Mouse (Mus musculus): ENCODE data around the gene Cdc123. TPM values are rescaled to one million over a fixed set of nuclear protein-coding genes. Genes with fewer than 3 reads are reported as not detected.

The Cdc123 gene
- total RNA-seq, 2 experiments from 2014 or later: 135 to 153 TPM

- ATAC-seq (replicated peaks; ENCODE audit: low FRiP score, low TSS enrichment, poor library complexity, severe bottlenecking): no peak
Measured at GRCm38 (mm10) chr2:5749210-5749609, 95.8 kb downstream of the Cdc123 start.

GRCm38 (mm10) chr2:5747545-5748043 lies 97.4 kb downstream of the Cdc123 start:
- no peak for ATAC-seq (replicated peaks; ENCODE audit: low FRiP score, low TSS enrichment, poor library complexity, severe bottlenecking)

DNA sequence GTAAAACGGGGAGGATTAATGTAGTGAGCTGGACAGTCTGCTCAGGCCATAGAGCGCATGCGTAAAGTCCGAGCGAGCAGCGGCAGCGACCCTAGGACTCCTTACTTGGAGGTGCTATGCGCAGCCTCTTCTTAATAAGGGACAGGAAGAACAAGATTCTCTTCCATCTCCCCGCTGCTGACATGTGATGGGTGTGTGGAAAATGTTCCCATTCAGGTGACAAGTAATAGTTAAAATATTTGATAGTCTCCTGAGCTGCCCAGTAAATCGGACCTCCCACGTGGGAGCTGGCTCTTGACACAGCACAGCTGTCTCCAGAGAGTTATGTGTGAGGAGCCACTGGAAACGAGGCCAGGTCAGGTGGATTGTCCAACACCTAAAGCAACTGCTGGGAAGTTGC lies 98.4 kb downstream of the Cdc123 start:
- no peak for ATAC-seq (replicated peaks; ENCODE audit: low FRiP score, low TSS enrichment, poor library complexity, severe bottlenecking)

Other genes with a start within 250 kb of the Cdc123 start
- gene Camk1d, start 130.6 kb downstream of the Cdc123 start, total RNA-seq (2014; fragmentation: Nextera tagmentation): 3.9 and 9.6 TPM in 2 replicates
- 3.7 and 5.9 TPM in 2 replicates for gene Camk1d, start 130.6 kb downstream of the Cdc123 start, total RNA-seq (2017)
- gene Nudt5, start 145 bp downstream of the Cdc123 start, total RNA-seq (2014; fragmentation: Nextera tagmentation): 82.3 and 98.2 TPM in 2 replicates
- gene Nudt5, start 145 bp downstream of the Cdc123 start, total RNA-seq (2017): 78.9 and 87.9 TPM in 2 replicates
- gene Gm13199, start 17.8 kb upstream of the Cdc123 start, total RNA-seq (2014; fragmentation: Nextera tagmentation): not detected in 2 replicates
- gene Gm13199, start 17.8 kb upstream of the Cdc123 start, total RNA-seq (2017): not detected in 2 replicates
- gene Sec61a2, start 50.3 kb upstream of the Cdc123 start, total RNA-seq (2014; fragmentation: Nextera tagmentation): 38.4 and 51.5 TPM in 2 replicates
- 15.2 and 42.3 TPM in 2 replicates for gene Sec61a2, start 50.3 kb upstream of the Cdc123 start, total RNA-seq (2017)
- gene Dhtkd1, start 97.6 kb upstream of the Cdc123 start, total RNA-seq (2014; fragmentation: Nextera tagmentation): 2.4 and 2.7 TPM in 2 replicates
- gene Dhtkd1, start 97.6 kb upstream of the Cdc123 start, total RNA-seq (2017): 1.1 and 5.7 TPM in 2 replicates
- gene Upf2, start 106.3 kb upstream of the Cdc123 start, total RNA-seq (2014; fragmentation: Nextera tagmentation): 26.7 and 28.0 TPM in 2 replicates
- gene Upf2, start 106.3 kb upstream of the Cdc123 start, total RNA-seq (2017): 29.3 and 51.9 TPM in 2 replicates